Mouse (Mus musculus): Measurements from ENCODE around the gene Gmppb.
"Not testable (repeated sequence)": the region's sequence is repeated elsewhere in the genome, so short reads cannot be mapped to it uniquely, and the experiment has no call there.

Gene Gmppb

DNA sequence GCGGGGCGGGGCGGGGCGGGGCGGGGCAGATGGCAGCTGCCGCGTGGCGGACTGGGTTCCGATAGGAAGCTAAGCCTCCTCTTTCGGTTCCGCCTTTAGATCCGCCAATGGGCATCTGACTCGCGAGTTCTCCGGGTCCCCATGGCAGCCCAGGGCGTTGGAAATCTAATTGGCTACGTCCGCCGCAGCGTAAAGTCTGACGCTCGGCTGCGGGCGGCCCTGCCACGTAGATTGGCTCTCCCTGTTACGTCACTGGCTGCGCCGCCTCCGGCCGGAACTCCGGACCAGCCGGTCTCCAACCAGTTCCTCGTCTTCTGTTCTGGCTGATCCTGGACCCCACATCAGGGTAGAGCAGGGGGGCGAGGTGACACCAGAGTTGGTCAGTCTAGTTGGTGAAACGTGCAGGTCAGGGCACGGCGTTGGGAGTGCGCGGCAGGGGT lies at the start of gene Gmppb:
Gene Gmppb (plus strand): TSS at position 227 of the 440 bp plus-strand sequence.
- peak; percentile 85 for DNase-seq (ENCODE audit: low spot score)

DNA sequence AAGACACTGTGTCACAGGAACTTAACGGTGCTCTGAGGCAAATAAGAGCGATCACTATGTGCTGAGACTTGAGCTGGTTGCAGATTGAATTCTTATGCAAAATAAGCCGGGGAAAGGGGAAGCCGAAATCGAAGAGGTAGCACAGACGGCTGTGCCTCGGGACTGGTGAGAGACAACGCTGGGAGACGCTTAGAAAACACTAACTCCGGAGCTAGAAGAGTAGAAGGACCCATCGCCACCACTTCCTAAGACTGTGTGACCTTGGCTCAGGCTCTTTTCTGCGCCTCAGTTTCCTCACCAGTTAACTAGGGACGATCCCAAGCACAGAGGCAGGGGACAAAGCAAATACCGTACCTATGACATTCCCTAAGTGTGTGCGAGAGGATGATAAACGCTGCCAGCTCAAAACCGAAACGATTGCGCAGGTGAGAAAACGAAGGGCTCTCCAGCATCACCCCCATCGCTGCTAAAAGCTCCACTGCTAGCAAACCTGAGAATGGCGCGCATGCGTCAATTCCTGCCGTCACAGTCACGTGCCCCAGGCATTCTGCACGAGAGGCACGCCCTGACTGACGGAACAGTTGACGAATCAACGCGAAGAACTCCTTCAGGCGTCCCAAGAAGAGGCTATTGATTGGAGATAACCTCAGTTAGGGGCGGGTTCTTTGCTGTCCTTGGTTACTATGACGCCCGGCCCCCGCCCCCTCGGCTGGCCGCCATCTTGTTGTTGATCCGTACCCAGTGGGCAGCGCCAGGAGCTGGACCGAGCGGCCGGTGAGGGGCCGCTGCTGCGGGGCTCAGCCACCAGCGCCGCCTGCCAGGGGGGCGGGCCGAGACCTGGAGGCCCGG lies 46.9 kb upstream of the Gmppb start, which contains the start of gene Ip6k1:
Gene Ip6k1 (plus strand): TSS at position 580 of the 849 bp plus-strand sequence.
- DNase-seq (ENCODE audit: low spot score), result peak; percentile 99

DNA sequence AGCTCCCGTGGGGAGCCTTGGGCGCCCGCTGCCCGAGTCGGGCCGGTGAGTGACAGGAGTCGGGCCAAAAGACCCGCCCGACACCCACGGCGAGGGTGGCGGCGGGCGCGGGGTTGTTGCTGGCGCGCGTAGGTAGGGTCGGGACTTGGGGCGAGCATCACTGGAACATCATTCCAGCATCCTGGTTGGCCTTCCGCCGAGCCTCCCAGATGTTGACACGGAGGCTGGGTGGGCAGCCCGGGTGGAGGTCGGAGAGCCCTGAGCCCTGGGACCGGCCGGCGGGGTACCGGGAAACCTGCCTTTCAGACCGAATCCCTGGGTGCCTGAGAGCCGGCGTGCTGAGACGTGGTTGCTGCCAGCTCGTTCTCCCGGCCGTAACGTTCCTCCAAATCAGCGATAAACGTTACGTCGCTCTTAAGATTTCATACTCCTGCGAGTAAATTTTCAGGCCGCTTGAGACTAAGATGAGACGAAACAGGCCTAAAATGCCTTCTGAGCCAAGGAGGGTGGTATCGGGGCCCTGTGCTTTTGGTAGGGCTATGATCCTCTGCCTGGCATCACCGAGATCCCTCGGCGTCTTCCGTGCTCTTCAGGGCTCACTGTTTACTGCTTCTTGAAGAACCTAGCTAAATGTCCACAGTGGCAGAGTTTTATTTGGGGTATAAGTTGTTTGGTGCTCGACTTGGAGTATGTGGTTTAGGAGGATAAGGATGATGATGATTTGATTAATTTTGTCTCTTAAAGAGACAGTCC lies 46.1 kb upstream of the Gmppb start:
- no peak for DNase-seq (ENCODE audit: low spot score)

DNA sequence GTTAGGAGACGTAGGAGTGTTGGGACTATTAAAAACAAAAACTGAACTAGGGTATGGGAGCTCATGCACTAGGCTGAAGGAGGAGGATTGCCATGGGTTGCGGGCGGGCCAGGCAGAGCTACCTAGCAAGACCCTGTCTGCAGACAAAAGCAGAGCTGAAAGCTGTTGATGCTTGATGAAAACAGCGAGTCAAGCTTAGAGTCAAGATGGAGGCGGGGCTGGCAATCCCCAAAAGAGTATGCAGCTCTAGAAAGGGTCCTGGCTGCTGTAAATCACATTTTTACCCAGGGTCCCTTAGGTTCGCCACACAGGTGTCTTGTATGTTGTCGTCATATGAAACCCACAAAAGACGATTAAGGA lies 45.5 kb upstream of the Gmppb start:
- no peak for DNase-seq (ENCODE audit: low spot score)

DNA sequence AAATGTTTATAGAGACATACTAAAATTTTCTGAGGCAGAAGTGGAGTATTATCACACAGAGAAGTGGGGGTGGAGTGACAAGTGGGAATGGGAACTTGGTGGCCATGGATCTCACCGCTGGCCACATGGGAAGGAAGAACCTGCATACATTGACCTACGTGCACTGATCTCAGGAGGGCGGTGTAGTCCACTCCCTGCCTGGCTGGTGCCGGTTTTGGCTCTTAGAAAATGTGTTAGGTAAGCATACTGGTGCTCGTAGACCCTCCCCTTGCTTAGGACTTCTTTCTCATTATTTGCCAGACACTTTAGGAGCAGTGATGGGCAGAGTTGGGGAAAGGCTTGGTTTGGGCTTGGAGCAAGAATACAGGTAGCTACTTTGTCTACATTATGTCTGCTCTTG lies 41.0 kb upstream of the Gmppb start:
- no peak for DNase-seq (ENCODE audit: low spot score)

DNA sequence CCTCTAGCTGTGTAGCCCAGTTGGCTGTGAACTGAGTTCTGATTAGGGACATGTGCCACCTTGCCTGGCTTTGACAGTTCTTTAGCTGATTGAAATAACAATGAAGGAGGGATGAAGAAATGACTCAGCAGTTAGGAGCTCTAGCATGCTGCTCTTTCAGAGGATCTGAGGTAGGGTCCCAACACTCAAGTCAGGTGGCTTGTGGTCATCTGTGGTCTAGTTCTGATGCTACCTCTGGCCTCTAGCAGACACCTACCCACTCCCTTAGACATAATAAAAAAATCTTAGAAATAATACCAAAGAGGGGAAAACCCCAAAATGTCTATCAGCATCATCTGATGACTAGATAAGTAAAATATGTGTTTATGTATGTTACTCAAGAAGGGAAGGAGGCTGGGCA lies 38.7 kb upstream of the Gmppb start:
- no peak for DNase-seq (ENCODE audit: low spot score)

DNA sequence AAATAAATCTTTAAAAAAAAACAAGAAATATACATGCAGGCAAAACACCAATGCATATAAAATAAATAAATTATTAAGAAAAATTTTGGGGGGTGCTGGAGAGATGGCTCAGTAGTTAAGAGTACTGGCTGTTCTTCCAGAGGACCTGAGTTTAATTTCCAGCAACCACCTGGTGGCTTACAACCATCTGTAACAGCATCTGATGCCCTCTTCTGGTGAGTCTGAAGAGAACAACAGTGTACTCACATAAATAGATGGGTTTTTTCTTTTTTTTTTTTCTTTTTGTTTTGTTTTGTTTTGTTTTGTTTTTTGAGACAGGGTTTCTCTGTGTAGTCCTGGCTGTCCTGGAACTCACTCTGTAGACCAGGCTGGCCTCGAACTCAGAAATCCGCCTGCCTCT lies 35.5 kb upstream of the Gmppb start:
- DNase-seq (ENCODE audit: low spot score), result not testable (repeated sequence)

DNA sequence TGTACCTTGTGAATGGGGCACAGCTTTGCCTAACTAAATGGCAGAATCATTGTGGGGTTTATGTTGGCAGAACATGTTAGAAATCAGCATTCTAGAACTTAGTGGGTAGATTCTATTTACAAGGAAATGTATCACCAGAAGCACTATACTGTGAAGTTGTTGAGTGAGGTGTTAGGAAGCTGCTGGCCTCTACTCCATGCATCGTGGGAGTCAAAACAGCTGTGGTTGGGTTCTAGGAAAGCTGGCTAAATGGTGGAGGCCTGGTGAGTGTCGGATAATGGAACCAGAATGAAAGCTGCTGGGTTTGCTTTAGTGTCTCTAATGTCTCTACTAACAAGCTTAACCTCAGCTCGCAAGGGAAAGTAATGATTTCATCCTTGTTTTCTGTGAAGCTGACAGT lies 31.9 kb upstream of the Gmppb start:
- DNase-seq (ENCODE audit: low spot score), result no peak

DNA sequence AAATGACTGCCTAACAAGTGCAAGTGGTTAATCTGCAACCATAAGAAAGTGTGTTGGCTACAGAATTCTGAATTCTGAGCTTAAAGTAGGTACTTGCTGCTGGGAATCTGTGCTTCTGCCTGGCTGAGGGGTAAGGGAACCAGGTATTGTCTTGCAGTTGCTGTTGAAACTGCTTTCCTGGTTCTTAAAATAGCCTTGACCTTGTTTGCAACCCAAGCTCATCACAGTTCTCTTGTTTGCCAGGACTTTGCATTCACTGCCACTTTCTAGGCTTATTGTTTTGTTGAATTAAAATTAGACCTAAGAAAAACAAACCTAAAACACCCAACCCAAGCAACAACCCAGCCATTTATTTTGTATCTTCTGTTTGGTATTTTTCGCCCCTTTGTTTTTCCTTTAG lies 28.3 kb upstream of the Gmppb start:
- no peak for DNase-seq (ENCODE audit: low spot score)

DNA sequence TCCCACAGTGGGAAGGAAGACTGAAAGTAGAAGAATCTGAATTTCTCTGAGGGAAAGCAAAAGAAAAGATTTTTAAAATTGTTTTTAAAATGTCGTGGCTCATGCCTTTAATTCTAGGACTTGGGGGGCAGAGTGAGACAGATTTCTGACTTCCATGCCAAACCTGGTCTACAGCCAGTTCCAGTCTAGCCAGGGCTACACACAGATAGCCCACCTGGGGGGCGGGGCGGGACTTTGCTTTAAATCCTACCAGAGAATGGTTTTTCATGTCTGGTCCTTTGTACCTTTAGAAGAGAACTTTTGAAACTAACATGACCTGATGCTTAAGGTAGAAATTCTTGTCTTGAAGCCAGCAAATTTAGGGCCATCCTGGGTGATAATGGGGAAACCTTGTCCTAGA lies 25.8 kb upstream of the Gmppb start:
- no peak for DNase-seq (ENCODE audit: low spot score)

DNA sequence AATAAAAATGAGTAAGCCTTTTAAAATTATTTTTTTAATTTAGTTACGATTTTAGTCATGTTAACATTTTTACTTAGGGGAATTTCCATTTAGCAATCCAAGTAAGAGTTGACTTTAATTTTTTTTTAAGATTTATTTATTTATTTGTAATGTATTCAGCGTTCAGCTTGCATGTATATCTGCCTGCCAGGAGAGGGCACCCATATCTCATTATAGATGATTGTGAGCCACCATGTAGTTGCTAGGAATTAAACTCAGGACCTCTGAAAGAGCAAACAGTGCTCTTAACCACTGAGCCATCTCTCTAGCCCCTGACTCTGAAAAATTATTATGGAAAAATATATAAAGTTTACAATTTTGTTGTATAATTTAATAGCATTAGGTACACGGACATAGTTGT lies 22.5 kb upstream of the Gmppb start:
- no peak for DNase-seq (ENCODE audit: low spot score)

DNA sequence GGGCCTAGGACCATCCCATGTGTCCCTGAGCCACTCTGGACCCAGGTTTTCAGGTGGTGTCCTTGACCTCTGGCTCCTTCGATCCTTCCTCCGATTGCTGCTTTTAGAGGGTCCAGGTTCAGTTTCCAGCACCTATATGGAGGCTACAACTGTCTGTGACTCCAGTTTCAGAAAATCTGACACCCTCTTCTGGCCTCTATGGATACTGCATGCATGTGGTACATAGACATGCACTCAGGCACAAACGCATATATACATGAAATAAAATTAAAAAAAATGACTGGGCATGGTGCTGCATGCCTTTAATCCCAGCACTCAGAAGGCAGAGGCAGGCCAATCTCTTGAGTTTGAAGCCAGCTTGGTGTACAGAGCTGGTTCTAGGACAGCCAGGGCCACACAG lies 21.2 kb upstream of the Gmppb start:
- no peak for DNase-seq (ENCODE audit: low spot score)

DNA sequence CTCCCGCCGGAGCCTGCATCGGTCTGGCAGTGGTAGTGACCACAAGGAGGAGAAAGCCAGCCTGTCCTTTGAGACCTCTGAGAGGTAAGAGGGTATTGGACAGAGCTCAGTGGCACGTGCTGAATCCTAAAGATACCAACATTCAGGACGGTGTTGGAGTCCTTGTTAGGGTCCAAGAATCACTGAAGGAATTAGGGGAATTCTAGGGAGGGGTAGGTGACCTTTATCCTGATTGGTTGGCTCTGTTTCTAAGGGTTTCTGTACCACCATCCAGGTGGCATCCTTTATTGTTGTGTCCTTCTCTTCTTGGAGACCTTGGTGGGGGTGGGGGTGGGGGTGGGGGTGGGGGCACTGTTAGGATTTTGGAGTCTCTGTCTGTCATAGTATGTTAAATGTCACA lies 16.9 kb upstream of the Gmppb start:
- no peak for DNase-seq (ENCODE audit: low spot score)

DNA sequence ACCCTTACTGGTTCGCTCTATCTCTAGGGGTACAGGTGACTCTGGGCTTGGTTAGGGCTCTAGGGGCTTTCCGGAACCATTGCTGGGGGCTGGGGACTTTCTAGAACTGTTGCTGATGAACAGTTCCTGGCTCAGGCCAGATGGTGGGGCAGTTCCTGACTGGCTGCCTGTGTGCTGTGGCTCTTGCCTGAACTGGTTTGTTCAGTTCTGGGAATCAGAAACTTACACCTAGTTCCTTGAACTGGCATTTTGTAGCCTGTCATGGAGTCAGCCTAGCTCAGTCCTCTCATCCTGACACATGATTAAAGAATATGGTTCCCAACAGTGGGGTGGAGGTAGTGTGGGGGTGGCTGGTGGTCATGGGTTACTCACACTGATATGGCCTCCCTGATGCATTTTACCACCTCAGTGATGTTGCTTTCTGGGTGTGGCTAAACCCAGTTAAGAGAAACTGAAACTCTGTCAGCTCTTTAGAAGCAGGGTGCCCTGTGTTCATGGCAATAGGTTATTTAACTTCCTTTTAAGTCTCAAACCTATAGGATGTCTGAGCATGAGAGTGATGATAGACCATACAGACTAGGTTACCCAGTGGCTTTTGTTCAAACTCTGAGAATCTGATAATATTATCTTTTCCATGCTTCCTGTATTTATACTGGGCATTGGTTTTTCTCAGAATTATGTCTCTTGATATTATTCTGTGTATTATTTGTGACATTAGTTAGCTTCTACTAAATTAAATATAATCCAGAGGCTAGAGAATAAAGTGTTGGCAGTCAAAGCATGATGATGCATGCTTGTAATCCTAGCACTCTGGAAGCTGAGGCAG lies 13.5 kb upstream of the Gmppb start:
- no peak for DNase-seq (ENCODE audit: low spot score)

DNA sequence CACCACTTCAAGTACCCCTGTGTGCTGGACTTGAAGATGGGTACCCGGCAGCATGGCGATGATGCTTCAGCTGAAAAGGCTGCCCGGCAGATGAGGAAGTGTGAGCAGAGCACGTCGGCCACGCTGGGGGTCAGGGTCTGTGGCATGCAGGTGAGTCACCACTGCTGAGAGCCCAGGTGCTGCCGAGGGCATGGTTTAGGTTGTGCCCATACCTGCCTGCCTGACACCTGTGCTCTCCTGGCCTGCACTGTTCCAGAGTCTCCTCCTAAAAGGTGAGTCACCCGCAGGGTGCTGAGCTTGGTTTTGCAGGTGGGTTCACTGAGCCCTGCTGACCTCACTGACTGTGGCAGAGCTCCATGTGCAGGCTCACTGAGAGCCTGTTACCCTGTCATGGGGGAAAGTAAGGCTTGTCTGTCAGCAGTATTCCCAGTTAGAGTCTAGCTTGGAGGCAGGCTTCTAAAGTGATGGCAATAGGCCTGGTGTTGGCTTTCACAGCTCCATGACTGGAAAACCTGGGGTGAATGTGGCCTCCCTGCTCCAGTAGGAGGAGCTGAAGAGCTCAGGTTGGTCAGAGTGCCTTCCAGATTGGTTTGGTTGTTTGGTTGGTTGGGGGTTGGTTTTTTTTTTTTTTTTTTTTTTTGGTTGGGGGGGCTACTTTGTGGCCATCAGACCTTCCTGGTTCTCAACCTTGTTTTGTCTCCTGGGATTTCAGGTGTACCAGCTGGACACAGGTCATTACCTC lies 4.1 kb upstream of the Gmppb start:
- no peak for DNase-seq (ENCODE audit: low spot score)

DNA sequence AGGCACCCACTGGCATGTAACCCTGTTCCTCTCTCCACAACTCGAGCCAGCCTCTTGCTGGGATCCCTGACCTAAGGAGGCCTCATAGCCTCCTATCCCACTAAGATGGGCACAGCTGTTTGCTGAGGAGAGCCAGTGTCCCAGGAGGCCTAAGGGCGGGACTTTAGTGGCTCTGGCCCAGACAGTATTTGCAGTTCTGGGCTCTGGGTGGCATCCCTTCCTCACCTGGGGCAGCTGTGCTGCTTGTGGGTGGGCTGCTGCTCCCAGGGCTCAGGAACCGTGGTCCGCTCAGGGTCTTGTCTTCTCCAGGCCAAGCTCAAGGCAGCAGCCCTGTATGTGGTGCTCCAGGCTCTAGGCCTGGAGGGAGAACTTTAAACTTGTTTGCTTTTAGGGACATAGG lies 2.5 kb upstream of the Gmppb start:
- no peak for DNase-seq (ENCODE audit: low spot score)

DNA sequence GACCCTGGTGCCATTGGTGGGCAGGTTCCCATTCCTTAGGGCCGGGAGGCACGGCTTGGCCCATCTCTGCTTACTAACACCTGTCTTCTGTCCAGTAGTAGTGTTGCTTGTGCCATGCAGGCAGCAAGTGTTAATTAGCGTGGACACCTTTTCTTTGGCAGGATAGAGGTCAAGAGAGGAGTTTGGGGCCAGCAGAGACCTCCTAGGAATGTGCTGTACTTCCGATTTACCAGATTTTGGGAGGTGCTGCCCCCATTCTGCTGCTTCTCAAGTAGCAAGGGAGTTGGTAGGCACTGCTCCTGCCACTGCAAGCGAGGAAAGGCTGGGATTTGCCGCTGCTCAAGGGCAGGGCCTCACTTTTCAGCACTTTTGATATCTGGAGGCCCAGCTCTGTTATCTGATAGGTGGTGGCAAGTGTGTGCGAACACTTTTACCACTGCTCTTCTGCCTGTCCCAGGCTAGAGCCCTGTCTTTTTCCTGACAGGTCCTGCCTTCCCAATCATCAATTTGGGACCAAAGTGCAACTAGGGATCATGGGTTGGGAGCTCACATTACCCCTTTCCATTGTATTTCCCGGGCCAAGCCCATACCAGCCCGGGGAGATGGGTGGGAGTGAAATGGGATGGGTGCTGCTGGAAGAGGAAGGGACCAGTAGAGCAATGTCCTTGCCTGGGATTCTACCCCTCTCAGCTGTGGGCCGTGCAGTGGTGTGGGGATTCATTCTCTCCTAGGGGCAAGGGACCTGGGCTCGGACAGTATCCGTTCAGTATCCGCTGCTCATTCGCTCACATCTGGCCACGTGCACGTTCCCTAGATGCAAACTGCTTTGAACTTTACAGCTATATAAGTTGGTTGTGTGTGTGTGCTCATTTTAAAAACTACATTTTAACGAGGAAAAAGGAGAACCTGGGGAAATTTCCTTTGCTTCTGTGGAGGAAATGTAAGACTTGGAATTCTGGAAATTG lies 1.2 kb upstream of the Gmppb start:
- DNase-seq (ENCODE audit: low spot score), result no peak

DNA sequence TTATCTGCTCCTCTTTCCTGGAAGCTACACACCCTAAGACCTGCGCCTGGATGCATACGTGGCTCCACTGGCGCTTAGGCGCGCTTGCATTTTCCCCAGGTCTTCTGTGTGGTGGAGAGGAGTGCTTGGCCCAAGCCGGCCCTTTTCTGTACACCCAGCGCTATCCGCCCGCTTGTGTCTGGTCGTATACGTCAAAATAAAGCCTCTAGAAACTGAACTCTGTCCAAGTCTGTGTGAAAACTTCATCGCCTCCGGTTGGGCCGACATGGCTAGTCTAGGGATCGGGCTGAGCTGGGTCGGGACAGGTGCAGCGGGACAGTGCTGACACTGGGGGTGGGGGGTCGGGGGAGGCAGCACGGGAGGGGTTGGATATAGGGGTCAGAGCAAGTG lies 481 bp upstream of the Gmppb start:
- DNase-seq (ENCODE audit: low spot score), result no peak

DNA sequence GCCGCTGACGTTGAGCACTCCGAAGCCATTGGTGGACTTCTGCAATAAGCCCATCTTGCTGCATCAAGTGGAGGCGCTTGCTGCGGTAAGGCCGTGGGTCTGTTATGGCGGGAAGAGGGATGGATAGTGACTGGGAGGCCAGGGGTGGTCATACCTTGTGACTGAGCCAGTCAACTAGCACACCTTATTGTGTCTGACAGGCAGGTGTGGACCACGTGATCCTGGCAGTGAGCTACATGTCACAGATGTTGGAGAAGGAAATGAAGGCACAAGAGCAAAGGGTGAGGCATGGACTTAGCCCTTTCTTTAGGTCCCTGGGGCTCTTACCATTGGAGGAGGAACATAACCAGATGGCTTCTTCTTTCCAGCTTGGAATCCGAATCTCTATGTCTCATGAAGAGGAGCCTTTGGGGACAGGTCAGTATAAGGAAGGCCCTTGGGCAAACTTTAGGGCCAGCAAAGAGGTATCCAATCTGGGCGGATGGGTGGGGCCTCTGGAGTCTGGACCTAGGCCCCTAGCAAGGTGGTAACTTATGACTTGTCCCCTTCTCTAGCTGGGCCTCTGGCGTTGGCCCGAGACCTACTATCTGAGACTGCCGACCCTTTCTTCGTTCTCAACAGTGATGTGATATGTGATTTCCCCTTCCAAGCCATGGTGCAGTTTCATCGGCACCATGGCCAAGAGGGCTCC lies 664 bp downstream of the Gmppb start:
- no peak for DNase-seq (ENCODE audit: low spot score)

Data from ovary, postnatal 10 days (tissue).